Mouse (Mus musculus): ENCODE data around the gene Rpl29. TPM values are rescaled to one million over a fixed set of nuclear protein-coding genes. Genes with fewer than 3 reads are reported as not detected.

Rpl29 gene
- polyA plus RNA-seq, 1 experiment from 2014 or later: 1,075 TPM

GRCm38 (mm10) chr9:106454071-106454761 is 25.0 kb downstream of the Rpl29 start:
- peak; percentile 17; the same call in 1 of the 2 replicates for ATAC-seq (ENCODE audit: insufficient number of reproducible peaks, low FRiP score, low TSS enrichment, low read depth)
- no peaks in the 10 kb centered on the region; the same call in 1 of the 2 replicates for H3K36me3 ChIP-seq (ENCODE audit: control insufficient read depth, insufficient read depth, low read length)
- H3K4me1 ChIP-seq (ENCODE audit: control insufficient read depth, insufficient read depth, low read length): peaks cover 65% of the 10 kb centered on the region
- DNase-seq (ENCODE audit: low spot score): peak; percentile 67
- peak overlapping the region; percentile 79 for H3K4me2 ChIP-seq (ENCODE audit: low read depth, severe bottlenecking)
- WGBS: under 1% methylated on average over 16 of the region's 20 CpGs
- H3K9me3 ChIP-seq (ENCODE audit: control insufficient read depth, low read length): no peaks in the 10 kb centered on the region
- H3K9ac ChIP-seq (ENCODE audit: low read length): peak overlapping the region; percentile 84
- peak overlapping the region; percentile 90 for H3K27ac ChIP-seq (replicated peaks; ENCODE audit: low read depth, low read length)
- H3K4me3 ChIP-seq (ENCODE audit: low read depth, low read length): peak overlapping the region; percentile 88
- no peaks in the 10 kb centered on the region for H3K27me3 ChIP-seq (ENCODE audit: control insufficient read depth, insufficient read depth, low read length)

- no peaks in the 10 kb centered on the region for H3K27me3 ChIP-seq (ENCODE audit: control insufficient read depth, insufficient read depth, low read length)
- peak overlapping the region; percentile 88 for H3K4me3 ChIP-seq (ENCODE audit: low read depth, low read length)
- H3K4me1 ChIP-seq (ENCODE audit: control insufficient read depth, insufficient read depth, low read length): peaks cover 64% of the 10 kb centered on the region
- H3K27ac ChIP-seq (replicated peaks; ENCODE audit: low read depth, low read length): peak overlapping the region; percentile 90
- DNase-seq (ENCODE audit: low spot score): peak; percentile 72
- ATAC-seq (ENCODE audit: insufficient number of reproducible peaks, low FRiP score, low TSS enrichment, low read depth): peak; percentile 11; the same call in 1 of the 2 replicates
- under 1% methylated on average over 17 of the region's 17 CpGs for WGBS
- no peaks in the 10 kb centered on the region; the same call in 1 of the 2 replicates for H3K36me3 ChIP-seq (ENCODE audit: control insufficient read depth, insufficient read depth, low read length)
- H3K9me3 ChIP-seq (ENCODE audit: control insufficient read depth, low read length): no peaks in the 10 kb centered on the region
- H3K4me2 ChIP-seq (ENCODE audit: low read depth, severe bottlenecking): peak overlapping the region; percentile 79
- H3K9ac ChIP-seq (ENCODE audit: low read length): peak overlapping the region; percentile 84
Observed at GRCm38 (mm10) chr9:106454888-106455681, 25.8 kb downstream of the Rpl29 start.

GRCm38 (mm10) chr9:106456325-106457162 is 27.3 kb downstream of the Rpl29 start:
- Histone ChIP-seq H3K27ac (replicated peaks; ENCODE audit: low read depth, low read length) (peak overlapping the region; percentile 62), H3K4me1 (ENCODE audit: control insufficient read depth, insufficient read depth, low read length) (peaks cover 50% of the 10 kb centered on the region), H3K36me3 (ENCODE audit: control insufficient read depth, insufficient read depth, low read length) (peaks cover 2% of the 10 kb centered on the region; the same call in 1 of the 2 replicates), H3K4me2 (ENCODE audit: low read depth, severe bottlenecking) (peak overlapping the region; percentile 79), H3K4me3 (ENCODE audit: low read depth, low read length) (peak overlapping the region; percentile 88), H3K9me3 (ENCODE audit: control insufficient read depth, low read length) (no peaks in the 10 kb centered on the region), H3K27me3 (ENCODE audit: control insufficient read depth, insufficient read depth, low read length) (no peaks in the 10 kb centered on the region), H3K9ac (ENCODE audit: low read length) (peak overlapping the region; percentile 84)
- peak; percentile 53 for DNase-seq (ENCODE audit: low spot score)
- ATAC-seq (ENCODE audit: insufficient number of reproducible peaks, low FRiP score, low TSS enrichment, low read depth): no peak
- WGBS: 38% methylated on average over 15 of the region's 15 CpGs

- peak overlapping the region; percentile 84 for H3K9ac ChIP-seq (ENCODE audit: low read length)
- H3K4me2 ChIP-seq (ENCODE audit: low read depth, severe bottlenecking): peak overlapping the region; percentile 79
- ATAC-seq (ENCODE audit: insufficient number of reproducible peaks, low FRiP score, low TSS enrichment, low read depth): no peak
- H3K9me3 ChIP-seq (ENCODE audit: control insufficient read depth, low read length): no peaks in the 10 kb centered on the region
- H3K27ac ChIP-seq (replicated peaks; ENCODE audit: low read depth, low read length): peak overlapping the region; percentile 62; the same call in 1 of the 2 replicates
- H3K4me1 ChIP-seq (ENCODE audit: control insufficient read depth, insufficient read depth, low read length): peaks cover 43% of the 10 kb centered on the region
- no peaks in the 10 kb centered on the region for H3K27me3 ChIP-seq (ENCODE audit: control insufficient read depth, insufficient read depth, low read length)
- peaks cover 6% of the 10 kb centered on the region; the same call in 1 of the 2 replicates for H3K36me3 ChIP-seq (ENCODE audit: control insufficient read depth, insufficient read depth, low read length)
- 47% methylated on average over 9 of the region's 9 CpGs for WGBS
- peak overlapping the region; percentile 14; the same call in 1 of the 2 replicates for H3K4me3 ChIP-seq (ENCODE audit: low read depth, low read length)
- no peak for DNase-seq (ENCODE audit: low spot score)
Observed at GRCm38 (mm10) chr9:106457163-106457559, 27.9 kb downstream of the Rpl29 start.

- Histone ChIP-seq H3K27ac (replicated peaks; ENCODE audit: low read depth, low read length) (no peak overlapping the region), H3K9ac (ENCODE audit: low read length) (no peak overlapping the region), H3K4me3 (ENCODE audit: low read depth, low read length) (no peak overlapping the region), H3K9me3 (ENCODE audit: control insufficient read depth, low read length) (no peaks in the 10 kb centered on the region), H3K27me3 (ENCODE audit: control insufficient read depth, insufficient read depth, low read length) (no peaks in the 10 kb centered on the region), H3K36me3 (ENCODE audit: control insufficient read depth, insufficient read depth, low read length) (peaks cover 6% of the 10 kb centered on the region; the same call in 1 of the 2 replicates), H3K4me2 (ENCODE audit: low read depth, severe bottlenecking) (no peak overlapping the region), H3K4me1 (ENCODE audit: control insufficient read depth, insufficient read depth, low read length) (peaks cover 36% of the 10 kb centered on the region)
- WGBS: 79% methylated on average over 5 of the region's 5 CpGs
- no peak for ATAC-seq (ENCODE audit: insufficient number of reproducible peaks, low FRiP score, low TSS enrichment, low read depth)
- no peak for DNase-seq (ENCODE audit: low spot score)
Observed at GRCm38 (mm10) chr9:106457920-106458319, 28.7 kb downstream of the Rpl29 start.

- DNase-seq (ENCODE audit: low spot score) (no peak), ATAC-seq (ENCODE audit: insufficient number of reproducible peaks, low FRiP score, low TSS enrichment, low read depth) (no peak)
- 85% methylated on average over 15 of the region's 15 CpGs for WGBS
- H3K4me3 ChIP-seq (ENCODE audit: low read depth, low read length): no peak overlapping the region
- peaks cover 10% of the 10 kb centered on the region for H3K36me3 ChIP-seq (ENCODE audit: control insufficient read depth, insufficient read depth, low read length)
- no peak overlapping the region for H3K9ac ChIP-seq (ENCODE audit: low read length)
- no peaks in the 10 kb centered on the region for H3K9me3 ChIP-seq (ENCODE audit: control insufficient read depth, low read length)
- peaks cover 40% of the 10 kb centered on the region for H3K4me1 ChIP-seq (ENCODE audit: control insufficient read depth, insufficient read depth, low read length)
- H3K27me3 ChIP-seq (ENCODE audit: control insufficient read depth, insufficient read depth, low read length): no peaks in the 10 kb centered on the region
- no peak overlapping the region for H3K27ac ChIP-seq (replicated peaks; ENCODE audit: low read depth, low read length)
- H3K4me2 ChIP-seq (ENCODE audit: low read depth, severe bottlenecking): no peak overlapping the region
Observed at GRCm38 (mm10) chr9:106459946-106460345, 30.7 kb downstream of the Rpl29 start.

- Histone ChIP-seq H3K36me3 (ENCODE audit: control insufficient read depth, insufficient read depth, low read length) (peaks cover 10% of the 10 kb centered on the region), H3K4me2 (ENCODE audit: low read depth, severe bottlenecking) (no peak overlapping the region), H3K4me1 (ENCODE audit: control insufficient read depth, insufficient read depth, low read length) (peaks cover 37% of the 10 kb centered on the region), H3K9ac (ENCODE audit: low read length) (no peak overlapping the region), H3K9me3 (ENCODE audit: control insufficient read depth, low read length) (no peaks in the 10 kb centered on the region), H3K4me3 (ENCODE audit: low read depth, low read length) (no peak overlapping the region), H3K27ac (replicated peaks; ENCODE audit: low read depth, low read length) (no peak overlapping the region), H3K27me3 (ENCODE audit: control insufficient read depth, insufficient read depth, low read length) (no peaks in the 10 kb centered on the region)
- 74% methylated on average over 18 of the region's 18 CpGs for WGBS
- DNase-seq (ENCODE audit: low spot score) (no peak), ATAC-seq (ENCODE audit: insufficient number of reproducible peaks, low FRiP score, low TSS enrichment, low read depth) (no peak)
Observed at GRCm38 (mm10) chr9:106460401-106461025, 31.3 kb downstream of the Rpl29 start.
